Mouse (Mus musculus): ENCODE data around the gene Slc22a13. TPM values are rescaled to one million over a fixed set of nuclear protein-coding genes. Genes with fewer than 3 reads are reported as not detected.

Gene Slc22a13
- total and polyA plus RNA-seq, 3 experiments = 0.06 TPM; not detected in 2

GRCm38 (mm10) chr9:119212996-119213395 lies 4.1 kb upstream of the Slc22a13 start:
- Histone ChIP-seq H3K27me3 (ENCODE audit: control insufficient read depth, insufficient read depth, low read length) (no peaks in the 10 kb centered on the region), H3K4me3 (no peak overlapping the region), H3K9ac (ENCODE audit: low read depth, low read length) (no peak overlapping the region), H3K4me1 (ENCODE audit: control insufficient read depth, insufficient read depth, low read length) (no peaks in the 10 kb centered on the region), H3K27ac (no peak overlapping the region), H3K36me3 (ENCODE audit: control insufficient read depth, insufficient read depth, low read length) (no peaks in the 10 kb centered on the region), H3K79me2 (replicated peaks; ENCODE audit: control insufficient read depth, insufficient read depth, low read length) (no peaks in the 10 kb centered on the region)
- no peak for DNase-seq
- TF ChIP-seq EP300 (IDR thresholded peaks at IDR 0.05; ENCODE audit: insufficient read depth, low read depth, low read length) (no peak), POLR2A (IDR thresholded peaks at IDR 0.05; ENCODE audit: insufficient read depth, low read depth, low read length) (no peak), CTCF (IDR thresholded peaks at IDR 0.05) (no peak)
- intact Hi-C loops (cut with DNase I) = no loop called here
- WGBS = 76% methylated on average over 8 of the region's 8 CpGs

DNA sequence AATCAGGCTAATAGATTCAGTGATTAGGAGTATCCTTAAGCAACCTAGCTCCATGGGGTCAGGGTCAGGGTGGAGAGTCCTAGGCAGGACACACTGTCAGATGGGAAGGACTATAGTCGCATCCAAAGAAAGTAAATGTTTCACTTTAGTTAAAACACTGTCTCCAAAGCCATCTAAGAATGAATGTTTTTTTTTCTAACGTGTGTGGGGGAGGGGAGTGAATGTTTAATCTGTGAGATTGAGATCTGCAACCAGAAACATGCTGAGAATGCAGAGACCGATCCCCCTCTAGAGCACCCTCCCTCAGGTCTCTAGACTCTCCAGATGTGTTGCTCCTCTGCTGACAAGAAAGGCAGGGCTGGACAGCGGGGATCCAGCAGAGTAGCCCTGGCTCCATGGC lies 1.8 kb downstream of the Slc22a13 start:
- Histone ChIP-seq H3K4me1 (ENCODE audit: control insufficient read depth, insufficient read depth, low read length) (no peaks in the 10 kb centered on the region), H3K36me3 (ENCODE audit: control insufficient read depth, insufficient read depth, low read length) (no peaks in the 10 kb centered on the region), H3K27me3 (ENCODE audit: control insufficient read depth, insufficient read depth, low read length) (no peaks in the 10 kb centered on the region), H3K9ac (ENCODE audit: low read depth, low read length) (no peak overlapping the region), H3K4me3 (no peak overlapping the region), H3K79me2 (replicated peaks; ENCODE audit: control insufficient read depth, insufficient read depth, low read length) (no peaks in the 10 kb centered on the region), H3K27ac (no peak overlapping the region)
- TF ChIP-seq POLR2A (IDR thresholded peaks at IDR 0.05; ENCODE audit: insufficient read depth, low read depth, low read length) (no peak), EP300 (IDR thresholded peaks at IDR 0.05; ENCODE audit: insufficient read depth, low read depth, low read length) (no peak), CTCF (IDR thresholded peaks at IDR 0.05) (no peak)
- intact Hi-C loops (cut with DNase I) = no loop called here
- DNase-seq = no peak
- 63% methylated on average over 4 of the region's 4 CpGs for WGBS

DNA sequence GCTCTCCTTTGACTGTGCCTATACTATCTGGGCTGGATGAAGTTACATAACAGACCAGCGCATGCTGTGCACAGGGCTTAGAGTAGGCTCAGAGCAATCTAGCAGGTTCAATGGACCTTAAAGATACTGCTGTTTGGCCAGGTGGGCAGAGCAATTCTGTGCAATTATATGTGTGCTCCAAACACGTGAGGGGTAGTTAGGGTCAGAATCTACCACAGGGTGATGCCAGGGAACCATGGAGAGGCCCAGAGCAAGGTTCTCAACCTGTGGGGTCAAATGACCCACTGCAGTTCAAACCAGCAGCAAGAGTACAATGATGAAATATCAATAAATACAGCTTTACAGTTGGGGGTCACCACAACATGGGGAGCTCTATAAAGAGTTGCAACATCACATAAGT lies 2.2 kb downstream of the Slc22a13 start:
- TF ChIP-seq POLR2A (IDR thresholded peaks at IDR 0.05; ENCODE audit: insufficient read depth, low read depth, low read length) (no peak), CTCF (IDR thresholded peaks at IDR 0.05) (no peak), EP300 (IDR thresholded peaks at IDR 0.05; ENCODE audit: insufficient read depth, low read depth, low read length) (no peak)
- DNase-seq = no peak
- intact Hi-C loops (cut with DNase I) = no loop called here
- no peak overlapping the region for H3K9ac ChIP-seq (ENCODE audit: low read depth, low read length)
- no peak overlapping the region for H3K4me3 ChIP-seq
- WGBS = 74% methylated on average over 2 of the region's 2 CpGs
- no peaks in the 10 kb centered on the region for H3K27me3 ChIP-seq (ENCODE audit: control insufficient read depth, insufficient read depth, low read length)
- H3K79me2 ChIP-seq (replicated peaks; ENCODE audit: control insufficient read depth, insufficient read depth, low read length) = no peaks in the 10 kb centered on the region
- H3K27ac ChIP-seq = no peak overlapping the region
- no peaks in the 10 kb centered on the region for H3K4me1 ChIP-seq (ENCODE audit: control insufficient read depth, insufficient read depth, low read length)
- H3K36me3 ChIP-seq (ENCODE audit: control insufficient read depth, insufficient read depth, low read length) = no peaks in the 10 kb centered on the region

GRCm38 (mm10) chr9:119205756-119206155 lies 3.1 kb downstream of the Slc22a13 start:
- no peak overlapping the region for H3K9ac ChIP-seq (ENCODE audit: low read depth, low read length)
- H3K27me3 ChIP-seq (ENCODE audit: control insufficient read depth, insufficient read depth, low read length) = no peaks in the 10 kb centered on the region
- intact Hi-C loops (cut with DNase I) = no loop called here
- 83% methylated on average over 5 of the region's 5 CpGs for WGBS
- H3K27ac ChIP-seq = no peak overlapping the region
- no peak for TF ChIP-seq POLR2A (IDR thresholded peaks at IDR 0.05; ENCODE audit: insufficient read depth, low read depth, low read length)
- H3K79me2 ChIP-seq (replicated peaks; ENCODE audit: control insufficient read depth, insufficient read depth, low read length) = no peaks in the 10 kb centered on the region
- H3K4me1 ChIP-seq (ENCODE audit: control insufficient read depth, insufficient read depth, low read length) = no peaks in the 10 kb centered on the region
- DNase-seq = no peak
- no peak overlapping the region for H3K4me3 ChIP-seq
- H3K36me3 ChIP-seq (ENCODE audit: control insufficient read depth, insufficient read depth, low read length) = no peaks in the 10 kb centered on the region

DNA sequence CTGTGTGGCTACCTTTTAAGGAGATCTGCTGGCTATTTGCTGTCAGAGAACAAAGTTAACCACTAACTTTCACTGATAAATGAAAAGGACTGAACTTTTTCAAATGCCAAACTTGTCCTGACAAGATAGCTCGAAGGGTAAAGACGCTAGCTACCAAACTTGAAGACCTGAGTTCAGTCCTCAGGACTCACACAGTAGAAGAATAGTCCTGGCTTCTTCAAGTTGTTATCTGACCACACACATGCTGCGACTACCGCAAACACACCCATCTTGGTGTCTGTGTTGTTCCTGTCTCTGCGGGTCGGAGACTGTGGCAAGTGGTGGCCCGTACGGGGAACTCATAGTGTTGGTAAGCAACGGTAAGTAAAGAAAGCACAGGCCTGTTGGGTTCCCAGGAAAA lies 5.3 kb downstream of the Slc22a13 start:
- H3K27ac ChIP-seq = no peak overlapping the region
- no peaks in the 10 kb centered on the region for H3K27me3 ChIP-seq (ENCODE audit: control insufficient read depth, insufficient read depth, low read length)
- no peak for DNase-seq
- no peaks in the 10 kb centered on the region for H3K36me3 ChIP-seq (ENCODE audit: control insufficient read depth, insufficient read depth, low read length)
- 93% methylated on average over 9 of the region's 9 CpGs for WGBS
- intact Hi-C loops (cut with DNase I) = no loop called here
- H3K4me3 ChIP-seq = no peak overlapping the region
- H3K9ac ChIP-seq (ENCODE audit: low read depth, low read length) = no peak overlapping the region
- H3K4me1 ChIP-seq (ENCODE audit: control insufficient read depth, insufficient read depth, low read length) = no peaks in the 10 kb centered on the region
- TF ChIP-seq EP300 (IDR thresholded peaks at IDR 0.05; ENCODE audit: insufficient read depth, low read depth, low read length) (no peak), POLR2A (IDR thresholded peaks at IDR 0.05; ENCODE audit: insufficient read depth, low read depth, low read length) (no peak), CTCF (IDR thresholded peaks at IDR 0.05) (no peak)
- H3K79me2 ChIP-seq (replicated peaks; ENCODE audit: control insufficient read depth, insufficient read depth, low read length) = no peaks in the 10 kb centered on the region

DNA sequence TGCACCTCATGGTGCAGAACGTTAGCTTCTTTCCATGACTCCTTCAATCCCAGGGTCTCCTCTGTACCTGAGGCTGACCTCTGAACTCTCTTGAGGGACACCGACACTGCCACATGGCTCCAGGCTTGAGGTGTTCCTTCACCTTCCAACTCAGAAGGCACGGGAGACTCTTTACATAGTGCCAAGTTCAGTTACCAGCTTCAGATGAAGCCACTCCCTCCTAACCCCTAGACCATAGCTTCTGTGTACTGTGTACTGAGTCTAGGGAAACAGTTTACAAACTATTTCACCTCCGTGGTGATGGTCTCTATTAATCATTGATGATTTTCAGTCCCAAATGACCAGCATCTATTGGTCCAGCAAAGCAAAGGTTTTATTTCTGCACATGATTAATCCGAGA lies 7.2 kb downstream of the Slc22a13 start:
- Histone ChIP-seq H3K27ac (no peak overlapping the region), H3K9ac (ENCODE audit: low read depth, low read length) (no peak overlapping the region), H3K36me3 (ENCODE audit: control insufficient read depth, insufficient read depth, low read length) (no peaks in the 10 kb centered on the region), H3K4me3 (no peak overlapping the region), H3K27me3 (ENCODE audit: control insufficient read depth, insufficient read depth, low read length) (no peaks in the 10 kb centered on the region), H3K79me2 (replicated peaks; ENCODE audit: control insufficient read depth, insufficient read depth, low read length) (no peaks in the 10 kb centered on the region), H3K4me1 (ENCODE audit: control insufficient read depth, insufficient read depth, low read length) (no peaks in the 10 kb centered on the region)
- no peak for TF ChIP-seq CTCF (IDR thresholded peaks at IDR 0.05)
- DNase-seq = no peak
- intact Hi-C loops (cut with DNase I) = no loop called here
- WGBS = 80% methylated on average over 5 of the region's 5 CpGs

All from heart, adult 2 months (tissue).